Mouse (Mus musculus): Measurements from ENCODE around the gene Plscr3.

DNA sequence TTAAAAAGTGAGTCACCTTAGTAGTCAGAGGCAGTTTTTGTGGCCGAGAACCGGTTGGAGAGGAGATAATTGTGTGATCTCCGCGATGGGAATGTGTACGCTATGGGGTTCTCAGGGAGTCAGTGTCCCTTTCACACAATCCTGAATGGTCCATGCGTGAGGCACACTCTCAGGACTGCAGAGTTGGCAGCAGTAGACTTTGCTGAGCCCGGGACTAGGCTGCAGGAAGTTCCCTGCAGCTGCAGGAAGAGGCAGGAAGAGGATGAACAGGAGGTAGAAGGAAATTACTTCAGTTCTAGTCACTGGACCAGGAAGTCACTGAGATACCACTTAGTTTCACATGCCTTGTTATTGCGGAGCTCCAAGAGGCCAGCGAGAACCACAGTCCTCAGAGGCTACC, 3.0 kb downstream of the Plscr3 start:
- TF ChIP-seq CTCF (IDR thresholded peaks at IDR 0.05; ENCODE audit: borderline replicate concordance, insufficient read depth, low read length), result no peak
- TF ChIP-seq POLR2A (IDR thresholded peaks at IDR 0.05; ENCODE audit: low read depth, low read length), result no peak

All from embryonic fibroblast, embryonic 13.5 days (primary cell).